ENCODE assay signal across 31 mouse cellular contexts in the genomic region with DNA sequence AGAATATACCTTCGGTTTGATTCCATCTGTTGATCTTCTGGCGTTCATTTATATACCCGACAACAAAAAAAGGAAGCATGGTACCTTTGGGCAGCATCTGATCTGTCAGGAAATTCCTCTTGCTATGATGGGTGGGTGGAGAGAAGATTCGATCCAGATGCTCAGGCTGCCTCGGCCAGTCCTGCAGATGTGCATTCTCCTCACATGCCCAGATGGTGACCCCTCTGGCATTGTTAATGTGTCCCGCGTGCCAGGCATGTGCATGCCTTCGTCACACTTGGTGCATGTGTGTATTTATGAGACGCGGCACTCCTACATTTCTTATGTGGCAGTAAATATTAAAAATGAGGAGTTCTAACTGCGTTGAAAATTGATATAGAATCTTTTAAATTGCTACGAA. TPM values are rescaled to one million over a fixed set of nuclear protein-coding genes. Genes with fewer than 3 reads are reported as not detected.
DNase-seq lines count a peak whose midpoint lies in the region; ATAC-seq lines count a peak whose summit lies in the region.
"Had no signal": no experiment of that assay in that cellular context is flagged by ENCODE, and none has a peak within 500 bp of the region (broad histone marks: within the 10 kb centered on the region; RNA-seq: fewer than 3 reads in every experiment).

No protein-coding gene starts in this region.

- H3K27ac ChIP-seq in limb, embryonic 11.5 days (replicated peaks; ENCODE audit: low read depth, low read length), result no peak overlapping the region
- H3K27ac ChIP-seq in midbrain, embryonic 11.5 days (ENCODE audit: low read depth, low read length), result no peak overlapping the region
- H3K27ac ChIP-seq: forebrain, embryonic 12.5 days; hindbrain, embryonic 12.5 days; hindbrain, postnatal 0 days; limb, embryonic 12.5 days; lung, embryonic 15.5 days; midbrain, embryonic 15.5 days; neural tube, embryonic 15.5 days; stomach, embryonic 15.5 days had no signal

- DNase-seq in embryo, embryonic 10 days (ENCODE audit: low spot score), result peak; percentile 50
- DNase-seq in embryo, embryonic 9.5 days (ENCODE audit: extremely low spot score), result no peak
- peak; percentile 54 for DNase-seq in limb, embryonic 11.5 days (ENCODE audit: low spot score)
- no peak for DNase-seq in cerebellum, postnatal 36 days
- DNase-seq in midbrain, embryonic 11.5 days (ENCODE audit: low spot score, missing footprints), result no peak
- DNase-seq: adrenal gland, adult 2 months; cerebellum, adult 2 months; cerebellum, postnatal 14 days; gastrocnemius, postnatal 36 days; heart, postnatal 14 days; kidney, adult 9 months; kidney, postnatal 10 days; layer of hippocampus, adult 9-11 months; retina, postnatal 1 day; right cerebral cortex, postnatal 25 days had no signal

- H3K4me3 ChIP-seq in megakaryocyte, embryonic 14.5 days (replicated peaks), result peak overlapping the region; percentile 31
- H3K4me3 ChIP-seq in limb, embryonic 11.5 days (ENCODE audit: low read depth, low read length), result no peak overlapping the region
- no peak overlapping the region for H3K4me3 ChIP-seq in midbrain, embryonic 11.5 days (ENCODE audit: low read depth, low read length)
- H3K4me3 ChIP-seq: erythroblast, embryonic 14.5 days; forebrain, embryonic 12.5 days; hindbrain, embryonic 12.5 days; limb, embryonic 12.5 days; lung, embryonic 15.5 days; midbrain, embryonic 15.5 days; neural tube, embryonic 15.5 days; stomach, embryonic 15.5 days had no signal

- no peaks in the 10 kb centered on the region for H3K36me3 ChIP-seq in megakaryocyte, embryonic 14.5 days (replicated peaks; ENCODE audit: low read length)
- H3K36me3 ChIP-seq in limb, embryonic 11.5 days (ENCODE audit: control insufficient read depth, insufficient read depth, low read length), result no peaks in the 10 kb centered on the region
- H3K36me3 ChIP-seq in midbrain, embryonic 11.5 days (ENCODE audit: control insufficient read depth, insufficient read depth, low read length), result no peaks in the 10 kb centered on the region
- H3K36me3 ChIP-seq: forebrain, embryonic 12.5 days; hindbrain, embryonic 12.5 days; limb, embryonic 12.5 days; lung, embryonic 15.5 days; midbrain, embryonic 15.5 days; neural tube, embryonic 15.5 days; stomach, embryonic 15.5 days had no signal

- no peak overlapping the region for H3K4me2 ChIP-seq in limb, embryonic 11.5 days (ENCODE audit: low read depth, severe bottlenecking)
- no peak overlapping the region for H3K4me2 ChIP-seq in midbrain, embryonic 11.5 days
- H3K4me2 ChIP-seq: forebrain, embryonic 12.5 days; hindbrain, embryonic 12.5 days; limb, embryonic 12.5 days; liver, embryonic 11.5 days; lung, embryonic 15.5 days; midbrain, embryonic 15.5 days; neural tube, embryonic 15.5 days; stomach, embryonic 15.5 days had no signal

- H3K9ac ChIP-seq in limb, embryonic 11.5 days (ENCODE audit: low read length), result no peak overlapping the region
- no peak overlapping the region for H3K9ac ChIP-seq in midbrain, embryonic 11.5 days (ENCODE audit: low read length)
- H3K9ac ChIP-seq: forebrain, embryonic 12.5 days; hindbrain, embryonic 12.5 days; limb, embryonic 12.5 days; lung, embryonic 15.5 days; midbrain, embryonic 15.5 days; neural tube, embryonic 15.5 days; stomach, embryonic 15.5 days had no signal

- ATAC-seq in megakaryocyte, adult 5-6 weeks (ENCODE audit: poor library complexity, severe bottlenecking), result no peak
- no peak for ATAC-seq in limb, embryonic 11.5 days (ENCODE audit: insufficient number of reproducible peaks, low FRiP score, low TSS enrichment, low read depth)
- no peak for ATAC-seq in midbrain, embryonic 11.5 days (ENCODE audit: low FRiP score)
- ATAC-seq: activated CD4-positive, CD25-positive, alpha-beta regulatory T cell, adult 4 months; hindbrain, postnatal 0 days; intestine, postnatal 0 days; midbrain, embryonic 15.5 days had no signal

- 62% methylated on average over 12 of the region's 12 CpGs for WGBS in limb, embryonic 11.5 days
- 85% methylated on average over 12 of the region's 12 CpGs for WGBS in midbrain, embryonic 11.5 days

- no peaks in the 10 kb centered on the region for H3K27me3 ChIP-seq in megakaryocyte, embryonic 14.5 days (replicated peaks)
- no peaks in the 10 kb centered on the region for H3K27me3 ChIP-seq in limb, embryonic 11.5 days (ENCODE audit: control insufficient read depth, insufficient read depth, low read length)
- H3K27me3 ChIP-seq in midbrain, embryonic 11.5 days (ENCODE audit: control insufficient read depth, insufficient read depth, low read length), result no peaks in the 10 kb centered on the region
- H3K27me3 ChIP-seq: CH12.LX; forebrain, embryonic 12.5 days; hindbrain, embryonic 12.5 days; limb, embryonic 12.5 days; lung, embryonic 15.5 days; midbrain, embryonic 15.5 days; neural tube, embryonic 15.5 days; stomach, embryonic 15.5 days had no signal

- peaks cover 8% of the 10 kb centered on the region for H3K4me1 ChIP-seq in megakaryocyte, embryonic 14.5 days
- peaks cover 5% of the 10 kb centered on the region; the same call in 1 of the 2 replicates for H3K4me1 ChIP-seq in limb, embryonic 11.5 days (ENCODE audit: control insufficient read depth, insufficient read depth, low read length)
- H3K4me1 ChIP-seq in midbrain, embryonic 11.5 days (ENCODE audit: control insufficient read depth, insufficient read depth, low read length), result no peaks in the 10 kb centered on the region
- H3K4me1 ChIP-seq: forebrain, embryonic 12.5 days; hindbrain, embryonic 12.5 days; midbrain, embryonic 15.5 days; neural tube, embryonic 15.5 days; stomach, embryonic 15.5 days had no signal

- H3K9me3 ChIP-seq in megakaryocyte, embryonic 14.5 days, result no peaks in the 10 kb centered on the region
- no peaks in the 10 kb centered on the region for H3K9me3 ChIP-seq in limb, embryonic 11.5 days (ENCODE audit: control insufficient read depth, low read length)
- H3K9me3 ChIP-seq in midbrain, embryonic 11.5 days (ENCODE audit: control insufficient read depth, low read length), result no peaks in the 10 kb centered on the region
- H3K9me3 ChIP-seq: forebrain, embryonic 12.5 days; hindbrain, embryonic 12.5 days; limb, embryonic 12.5 days; lung, embryonic 15.5 days; midbrain, embryonic 15.5 days; neural tube, embryonic 15.5 days; stomach, embryonic 15.5 days had no signal

RNA-seq across cellular contexts. Expression of a gene that starts 33.1 kb away (rescaled TPM):
- 0.88 TPM in 1 of 2 replicates, not detected in the other for polyA plus RNA-seq in megakaryocyte, embryonic 14.5 days (2012; ENCODE audit: insufficient read depth, low replicate concordance)
- total RNA-seq in megakaryocyte, adult 5-6 weeks (2015), result 48.9 and 62.5 TPM in 2 replicates
- 48.9 and 57.0 TPM in 2 replicates for total RNA-seq in megakaryocyte, adult 5-6 weeks (2017)
- polyA plus RNA-seq in limb, embryonic 11.5 days (2014; fragmentation: Nextera tagmentation; extraction: Ambion mirVana), result 2.1 and 2.4 TPM in 2 replicates
- polyA plus RNA-seq in midbrain, embryonic 11.5 days (2014; fragmentation: Nextera tagmentation; extraction: Ambion mirVana), result 1.7 and 1.8 TPM in 2 replicates
- polyA plus RNA-seq: erythroblast, embryonic 14.5 days had no signal

RNA-seq across cellular contexts. Expression of a gene that starts 42.4 kb away (rescaled TPM):
- 0.22 TPM in 1 of 2 replicates, not detected in the other for polyA plus RNA-seq in megakaryocyte, embryonic 14.5 days (2012; ENCODE audit: insufficient read depth, low replicate concordance)
- not detected in 2 replicates for total RNA-seq in megakaryocyte, adult 5-6 weeks (2015)
- total RNA-seq in megakaryocyte, adult 5-6 weeks (2017), result not detected in 2 replicates
- polyA plus RNA-seq in limb, embryonic 11.5 days (2014; fragmentation: Nextera tagmentation; extraction: Ambion mirVana), result 157 and 162 TPM in 2 replicates
- polyA plus RNA-seq in midbrain, embryonic 11.5 days (2014; fragmentation: Nextera tagmentation; extraction: Ambion mirVana), result 88.4 and 96.4 TPM in 2 replicates
- total RNA-seq: megakaryocyte progenitor cell, adult 5-6 weeks had no signal
- polyA plus RNA-seq: erythroblast, embryonic 14.5 days had no signal

Comparison
In these comparisons a context has a peak if more than half of its experiments do, and no peak if none do; other contexts are left out.
1. DNase-seq: peak in embryo, embryonic 10 days (single experiment) and limb, embryonic 11.5 days (single experiment); none in embryo, embryonic 9.5 days (single experiment), cerebellum, postnatal 36 days (0 of 2) and midbrain, embryonic 11.5 days (single experiment).
2. RNA of a gene that starts 42.4 kb away (polyA plus RNA-seq): 157 to 162 TPM in limb, embryonic 11.5 days and 88.4 to 96.4 TPM in midbrain, embryonic 11.5 days; 0.22 TPM in megakaryocyte, embryonic 14.5 days; every median in the first group is over 10 times any median in the second.